Mouse (Mus musculus): ENCODE results near the gene Tmppe. TPM values are rescaled to one million over a fixed set of nuclear protein-coding genes. Genes with fewer than 3 reads are reported as not detected.
"Not testable (repeated sequence)": the region's sequence is repeated elsewhere in the genome, so short reads cannot be mapped to it uniquely, and the experiment has no call there.

The Tmppe gene
- polyA plus RNA-seq, 1 experiment from 2014 or later: 8.7 TPM

DNA sequence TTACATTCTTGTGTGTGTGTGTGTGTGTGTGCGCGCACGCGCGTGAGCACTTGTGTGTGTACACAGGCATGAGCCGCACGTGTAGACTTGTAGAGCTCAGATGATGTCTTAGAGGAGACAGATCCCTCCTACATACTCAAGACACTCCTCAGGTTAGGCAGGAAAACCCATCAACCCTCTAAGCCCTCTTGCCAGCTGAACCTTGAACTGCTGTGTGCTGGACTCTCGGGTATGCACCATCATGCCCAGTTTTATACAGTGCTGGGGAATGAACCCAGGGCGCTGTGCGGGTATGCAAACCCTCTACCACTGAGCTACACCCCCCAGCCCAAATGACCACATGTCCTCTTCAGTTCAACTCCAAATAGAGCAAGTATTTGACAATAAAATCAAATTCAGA is 15.7 kb upstream of the Tmppe start:
- 95% methylated on average over 10 of the region's 10 CpGs for WGBS
- H3K4me1 ChIP-seq: no peaks in the 10 kb centered on the region
- no peak for ATAC-seq (ENCODE audit: low FRiP score, low read depth)

DNA sequence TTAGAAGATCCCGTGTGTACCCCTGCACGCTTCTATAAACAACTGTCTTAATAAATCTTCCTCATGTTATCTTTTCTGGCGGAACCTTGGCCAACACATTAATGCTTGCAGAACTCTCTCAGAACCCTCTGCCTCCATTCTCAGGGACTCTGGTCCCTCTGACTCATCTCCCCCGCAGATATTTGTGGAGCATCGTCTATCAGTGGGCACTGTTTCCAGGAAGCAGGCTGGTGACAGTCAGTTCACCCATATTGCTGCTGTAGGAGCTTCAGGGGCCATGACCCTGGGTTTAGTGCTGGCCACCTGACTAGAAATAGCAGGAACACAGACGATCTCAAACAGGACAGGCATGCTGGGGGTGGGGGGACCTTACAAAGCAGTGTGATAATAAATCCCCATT is 13.8 kb upstream of the Tmppe start:
- Histone ChIP-seq H3K4me3 (no peak overlapping the region), H3K4me1 (no peaks in the 10 kb centered on the region; the same call in 1 of the 2 replicates), H3K27ac (replicated peaks) (no peak overlapping the region), H3K27me3 (no peaks in the 10 kb centered on the region; the same call in 1 of the 2 replicates), H3K4me2 (replicated peaks) (no peak overlapping the region), H3K36me3 (no peaks in the 10 kb centered on the region), H3K9ac (replicated peaks) (no peak overlapping the region), H3K9me3 (no peaks in the 10 kb centered on the region)
- WGBS: 80% methylated on average over 6 of the region's 6 CpGs
- ATAC-seq (ENCODE audit: low FRiP score, low read depth): no peak

More for the DNA sequence above, 15.7 kb upstream of the Tmppe start:
- Histone ChIP-seq H3K9ac (replicated peaks) (no peak overlapping the region), H3K27me3 (no peaks in the 10 kb centered on the region), H3K4me2 (replicated peaks) (no peak overlapping the region), H3K27ac (replicated peaks) (no peak overlapping the region), H3K36me3 (no peaks in the 10 kb centered on the region), H3K4me3 (no peak overlapping the region), H3K9me3 (no peaks in the 10 kb centered on the region)

DNA sequence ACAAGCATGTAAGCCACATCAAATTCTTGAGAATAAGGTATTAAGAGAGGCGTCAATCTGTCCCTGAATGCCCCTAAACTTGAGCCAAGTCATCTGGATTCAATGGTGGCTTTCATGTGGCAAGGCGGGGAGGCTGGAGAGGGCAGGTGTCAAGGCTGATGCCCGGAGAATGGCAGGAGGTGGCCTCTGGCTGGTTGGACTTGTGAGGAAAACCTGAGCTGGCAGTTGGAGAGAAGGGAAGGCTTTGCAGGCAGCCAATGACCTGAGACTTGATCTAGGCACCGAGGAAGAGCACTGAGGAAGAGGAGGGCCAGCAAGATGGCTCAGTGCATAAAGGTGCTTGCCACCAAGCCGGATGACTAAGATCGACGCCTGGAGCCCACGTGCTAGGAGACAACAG is 12.6 kb upstream of the Tmppe start:
- Histone ChIP-seq H3K9me3 (no peaks in the 10 kb centered on the region), H3K36me3 (no peaks in the 10 kb centered on the region), H3K27ac (replicated peaks) (no peak overlapping the region), H3K4me3 (no peak overlapping the region), H3K27me3 (no peaks in the 10 kb centered on the region; the same call in 1 of the 2 replicates), H3K4me1 (no peaks in the 10 kb centered on the region; the same call in 1 of the 2 replicates), H3K4me2 (replicated peaks) (no peak overlapping the region), H3K9ac (replicated peaks) (no peak overlapping the region)
- no peak for ATAC-seq (ENCODE audit: low FRiP score, low read depth)
- 87% methylated on average over 8 of the region's 8 CpGs for WGBS

DNA sequence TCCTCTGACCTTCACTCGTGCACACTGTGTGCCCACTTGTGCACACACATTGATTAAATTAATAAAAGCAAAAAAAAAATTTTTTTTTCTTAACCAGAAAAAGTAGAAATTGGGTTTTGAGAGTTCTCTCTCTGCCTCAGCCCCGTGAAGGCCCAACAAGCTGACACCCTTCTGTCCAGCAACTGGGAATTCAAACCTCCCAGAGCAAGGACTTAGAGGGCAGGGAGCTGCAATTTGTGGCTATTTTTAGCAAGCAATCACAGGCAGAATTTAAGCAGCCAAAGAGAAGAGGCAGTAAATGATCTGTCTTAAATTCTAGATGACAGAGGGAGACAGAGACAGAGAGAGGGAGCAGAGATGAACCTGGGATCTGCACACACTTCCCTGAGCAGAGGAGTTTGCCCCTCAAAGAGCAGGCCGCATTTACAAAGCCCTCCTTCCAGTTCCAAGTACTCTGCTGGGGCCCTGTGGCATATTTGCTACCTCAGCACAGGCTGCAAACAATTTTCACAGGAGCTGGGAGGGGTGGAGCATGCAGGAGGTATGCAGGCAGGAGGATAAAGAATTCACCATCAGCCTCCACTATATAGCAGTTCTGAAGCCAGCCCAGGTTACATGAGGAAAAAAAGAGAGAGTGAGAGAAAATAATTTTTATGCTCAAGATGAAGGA is 12.1 kb upstream of the Tmppe start:
- ATAC-seq (ENCODE audit: low FRiP score, low read depth): no peak
- Histone ChIP-seq H3K27me3 (no peaks in the 10 kb centered on the region; the same call in 1 of the 2 replicates), H3K4me1 (no peaks in the 10 kb centered on the region; the same call in 1 of the 2 replicates), H3K36me3 (no peaks in the 10 kb centered on the region), H3K4me2 (replicated peaks) (no peak overlapping the region), H3K9me3 (no peaks in the 10 kb centered on the region), H3K9ac (replicated peaks) (no peak overlapping the region), H3K4me3 (no peak overlapping the region), H3K27ac (replicated peaks) (no peak overlapping the region)
- 84% methylated on average over 3 of the region's 3 CpGs for WGBS

DNA sequence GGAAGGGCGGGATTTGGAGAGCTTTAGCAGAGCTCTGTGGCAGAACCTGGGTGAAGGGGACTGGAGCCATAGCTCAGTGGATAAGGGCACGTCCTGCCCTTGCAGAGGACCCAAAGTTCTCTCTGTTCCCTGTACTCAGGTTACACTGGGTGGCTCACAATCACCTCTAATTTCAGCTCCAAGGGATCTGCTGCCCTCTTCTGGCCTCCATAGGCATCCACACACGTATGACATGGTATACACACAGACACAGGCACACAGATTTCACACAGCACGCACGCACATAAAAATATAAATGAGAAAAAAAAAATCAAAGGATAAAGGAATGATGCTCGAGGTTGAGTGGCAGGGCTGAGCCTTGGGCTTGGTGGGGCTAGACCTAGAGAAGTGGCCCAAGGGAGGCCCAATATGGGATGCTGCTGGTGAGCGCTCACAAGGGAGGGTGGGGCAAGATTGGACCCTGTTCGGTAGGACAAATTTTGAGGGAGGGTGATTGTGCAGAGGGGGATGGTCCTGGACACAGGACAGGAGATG is 11.5 kb upstream of the Tmppe start:
- ATAC-seq (ENCODE audit: low FRiP score, low read depth): no peak; the same call in 1 of the 2 replicates
- Histone ChIP-seq H3K9ac (replicated peaks) (no peak overlapping the region), H3K4me1 (no peaks in the 10 kb centered on the region; the same call in 1 of the 2 replicates), H3K9me3 (no peaks in the 10 kb centered on the region), H3K4me3 (peak overlapping the region; percentile 77), H3K36me3 (no peaks in the 10 kb centered on the region), H3K27ac (replicated peaks) (no peak overlapping the region), H3K4me2 (replicated peaks) (peak overlapping the region; percentile 94), H3K27me3 (no peaks in the 10 kb centered on the region; the same call in 1 of the 2 replicates)
- WGBS: 78% methylated on average over 8 of the region's 8 CpGs

DNA sequence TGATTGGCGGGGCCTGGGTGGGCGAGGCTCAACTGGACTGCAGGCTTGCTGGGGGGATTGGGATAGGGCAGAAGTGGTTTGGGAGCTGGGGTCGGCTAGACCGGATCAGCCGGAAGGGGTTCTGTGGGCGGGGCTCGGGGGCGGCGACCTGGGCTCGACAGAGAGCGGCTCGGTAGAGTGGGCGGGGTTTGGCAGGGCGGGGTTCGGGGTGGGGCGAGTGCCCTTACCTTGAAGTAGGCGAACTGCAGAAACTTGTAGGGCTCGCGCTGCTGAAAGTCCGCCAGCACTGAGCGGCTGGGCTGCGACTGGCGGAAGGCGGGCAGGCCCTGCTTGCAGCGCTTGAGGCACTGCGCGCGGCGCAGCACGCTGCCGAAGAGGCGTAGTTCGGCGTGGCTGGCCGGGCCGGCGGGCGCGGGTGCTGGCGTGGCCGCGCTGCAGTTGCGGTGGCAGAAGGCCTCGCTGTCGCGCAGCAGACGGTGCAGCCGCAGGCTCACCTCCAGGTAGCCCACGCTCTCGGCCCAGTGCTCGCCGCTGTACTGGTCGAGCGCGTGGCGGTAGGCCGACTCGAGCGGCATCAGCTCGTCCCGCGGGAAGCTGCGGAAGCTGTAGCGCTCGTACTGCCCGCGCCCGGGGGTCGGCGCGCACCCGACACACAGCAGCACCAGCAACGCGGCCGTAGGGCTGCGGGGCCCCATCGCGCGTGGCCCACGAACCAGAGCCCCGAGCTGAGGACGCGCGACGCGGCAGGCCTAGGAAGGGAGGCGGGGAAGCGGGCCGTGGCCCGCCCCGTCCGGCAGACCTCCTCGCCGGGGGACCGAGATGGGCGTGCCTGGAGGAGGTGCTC is 10.8 kb upstream of the Tmppe start, which contains the start of gene Crtap:
TSS of gene Crtap (minus strand) at position 771 of the 844 bp plus-strand sequence.
- Histone ChIP-seq H3K27me3 (no peaks in the 10 kb centered on the region; the same call in 1 of the 2 replicates), H3K4me1 (no peaks in the 10 kb centered on the region; the same call in 1 of the 2 replicates), H3K9me3 (no peaks in the 10 kb centered on the region), H3K4me3 (peak within 1 kb of the TSS; percentile 77), H3K27ac (replicated peaks) (peak within 1 kb of the TSS; percentile 39; the same call in 1 of the 2 replicates), H3K4me2 (replicated peaks) (peak within 1 kb of the TSS; percentile 94), H3K9ac (replicated peaks) (peak within 1 kb of the TSS; percentile 72), H3K36me3 (no peaks in the 10 kb centered on the region)
- peak; percentile 83 for ATAC-seq (ENCODE audit: low FRiP score, low read depth)
- WGBS: under 1% methylated on average over 89 of the region's 96 CpGs

DNA sequence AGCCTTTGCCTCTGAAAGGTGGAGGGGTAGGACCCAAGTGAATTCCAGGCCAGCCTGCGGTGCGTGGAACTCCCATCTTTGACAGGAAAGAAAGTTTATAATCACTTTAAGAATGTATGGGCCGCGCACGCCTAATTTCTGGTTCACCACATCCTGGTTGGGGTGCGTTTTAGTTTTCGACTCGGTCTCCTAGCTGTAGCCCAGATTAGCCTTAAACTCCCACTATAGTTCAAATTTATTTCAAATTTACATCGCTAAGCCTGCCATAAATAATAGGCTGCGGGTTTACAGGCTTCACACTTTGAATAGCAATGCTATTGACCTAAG is 10.2 kb upstream of the Tmppe start:
- Histone ChIP-seq H3K4me1 (no peaks in the 10 kb centered on the region; the same call in 1 of the 2 replicates), H3K27me3 (no peaks in the 10 kb centered on the region; the same call in 1 of the 2 replicates), H3K9ac (replicated peaks) (peak overlapping the region; percentile 72), H3K27ac (replicated peaks) (0 out of 2 replicates have a peak overlapping the region, but pooled peaks have one; percentile 39), H3K4me3 (peak overlapping the region; percentile 77), H3K4me2 (replicated peaks) (peak overlapping the region; percentile 94), H3K9me3 (no peaks in the 10 kb centered on the region), H3K36me3 (no peaks in the 10 kb centered on the region)
- ATAC-seq (ENCODE audit: low FRiP score, low read depth): no peak
- WGBS: 5% methylated on average over 10 of the region's 10 CpGs

DNA sequence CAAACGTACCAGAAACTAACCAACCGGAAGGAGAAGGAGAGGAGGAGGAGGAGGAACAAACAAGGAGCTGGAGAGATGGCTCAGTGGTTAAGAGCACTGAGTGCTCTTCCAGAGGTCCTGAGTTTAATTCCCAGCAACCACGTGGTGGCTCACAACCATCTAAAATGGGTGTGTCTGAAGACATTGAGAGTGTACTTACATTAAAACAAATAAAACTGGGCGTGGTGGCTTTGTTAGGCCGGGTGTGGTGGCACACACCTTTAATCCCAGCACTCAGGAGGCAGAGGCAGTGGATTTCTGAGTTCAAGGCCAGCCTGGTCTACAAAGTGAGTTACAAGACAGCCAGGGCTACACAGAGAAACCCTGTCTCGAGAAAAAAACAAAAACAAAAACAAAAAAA is 6.8 kb upstream of the Tmppe start:
- H3K27me3 ChIP-seq; H3K27ac ChIP-seq (replicated peaks); ATAC-seq (ENCODE audit: low FRiP score, low read depth); H3K4me2 ChIP-seq (replicated peaks); H3K9me3 ChIP-seq; H3K9ac ChIP-seq (replicated peaks); H3K4me3 ChIP-seq; H3K36me3 ChIP-seq; H3K4me1 ChIP-seq: not testable (repeated sequence)
- WGBS: 68% methylated on average over 6 of the region's 6 CpGs

DNA sequence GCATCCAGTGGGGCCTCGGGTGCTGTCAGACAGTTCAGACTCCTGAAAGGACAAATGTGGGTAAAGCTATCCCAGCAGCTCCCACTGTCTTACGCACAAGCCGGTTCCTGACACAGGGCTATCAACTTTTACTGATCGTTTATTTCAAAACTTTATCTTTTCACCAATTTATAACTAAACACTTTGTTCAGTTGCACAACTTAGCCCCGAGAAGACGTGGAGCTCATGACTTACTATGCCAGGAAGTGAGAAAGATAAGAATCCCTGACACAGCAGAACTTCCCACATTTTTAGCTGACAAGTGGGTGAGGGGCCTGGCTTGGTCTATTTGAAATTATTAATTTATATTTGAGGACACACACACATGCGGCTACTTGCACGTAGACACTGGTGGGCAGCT is 6.2 kb upstream of the Tmppe start:
- Histone ChIP-seq H3K4me1 (no peaks in the 10 kb centered on the region; the same call in 1 of the 2 replicates), H3K36me3 (no peaks in the 10 kb centered on the region), H3K27me3 (no peaks in the 10 kb centered on the region; the same call in 1 of the 2 replicates), H3K27ac (replicated peaks) (no peak overlapping the region), H3K4me3 (no peak overlapping the region), H3K9me3 (no peaks in the 10 kb centered on the region), H3K9ac (replicated peaks) (no peak overlapping the region), H3K4me2 (replicated peaks) (no peak overlapping the region)
- ATAC-seq (ENCODE audit: low FRiP score, low read depth): no peak
- WGBS: 91% methylated on average over 8 of the region's 8 CpGs

DNA sequence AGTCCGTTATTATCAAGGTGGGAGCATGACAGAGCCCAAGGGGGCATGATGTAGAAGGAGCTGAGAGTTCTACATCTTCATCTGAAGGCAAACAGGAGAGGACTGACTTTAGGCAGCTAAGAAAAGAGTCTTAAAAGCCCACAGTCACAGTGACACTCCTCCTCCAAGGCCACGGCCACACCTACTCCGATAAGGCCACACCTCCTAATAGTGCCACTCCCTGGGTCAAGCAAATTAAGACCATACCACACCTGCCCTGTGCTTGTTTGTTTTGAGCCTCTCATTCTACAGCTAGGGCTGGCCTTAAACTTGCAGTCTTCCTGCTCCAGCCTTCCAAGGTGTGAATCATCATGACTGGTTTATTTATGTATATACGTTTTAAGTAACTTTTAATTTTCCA is 5.6 kb upstream of the Tmppe start:
- no peaks in the 10 kb centered on the region for H3K9me3 ChIP-seq
- ATAC-seq (ENCODE audit: low FRiP score, low read depth): no peak
- no peak overlapping the region for H3K27ac ChIP-seq (replicated peaks)
- no peaks in the 10 kb centered on the region; the same call in 1 of the 2 replicates for H3K27me3 ChIP-seq
- H3K36me3 ChIP-seq: no peaks in the 10 kb centered on the region
- no peaks in the 10 kb centered on the region; the same call in 1 of the 2 replicates for H3K4me1 ChIP-seq
- H3K4me3 ChIP-seq: no peak overlapping the region
- no peak overlapping the region for H3K9ac ChIP-seq (replicated peaks)
- H3K4me2 ChIP-seq (replicated peaks): no peak overlapping the region
- 90% methylated on average over 4 of the region's 4 CpGs for WGBS

DNA sequence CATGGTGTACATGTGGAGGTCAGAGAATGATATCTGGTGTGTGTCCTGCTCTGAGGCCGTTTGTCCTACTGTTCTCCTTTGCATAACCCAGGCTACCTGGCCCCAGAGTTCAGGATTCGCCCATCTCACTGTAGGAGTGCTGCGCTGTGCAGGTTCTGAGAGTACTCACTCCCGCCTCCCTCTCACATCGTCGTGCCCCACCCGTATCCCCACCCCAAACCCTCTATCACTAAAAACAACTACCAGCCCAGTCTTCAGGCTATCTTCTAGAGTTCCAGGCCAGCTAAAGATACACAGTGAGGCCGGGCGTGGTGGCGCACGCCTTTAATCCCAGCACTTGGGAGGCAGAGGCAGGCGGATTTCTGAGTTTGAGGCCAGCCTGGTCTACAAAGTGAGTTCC is 1.2 kb upstream of the Tmppe start:
- Histone ChIP-seq H3K9ac (replicated peaks) (no peak overlapping the region), H3K36me3 (peaks cover 7% of the 10 kb centered on the region), H3K4me2 (replicated peaks) (no peak overlapping the region), H3K27me3 (no peaks in the 10 kb centered on the region), H3K4me1 (peaks cover 11% of the 10 kb centered on the region), H3K27ac (replicated peaks) (no peak overlapping the region), H3K4me3 (no peak overlapping the region), H3K9me3 (no peaks in the 10 kb centered on the region)
- WGBS: 87% methylated on average over 12 of the region's 12 CpGs
- no peak for ATAC-seq (ENCODE audit: low FRiP score, low read depth)

DNA sequence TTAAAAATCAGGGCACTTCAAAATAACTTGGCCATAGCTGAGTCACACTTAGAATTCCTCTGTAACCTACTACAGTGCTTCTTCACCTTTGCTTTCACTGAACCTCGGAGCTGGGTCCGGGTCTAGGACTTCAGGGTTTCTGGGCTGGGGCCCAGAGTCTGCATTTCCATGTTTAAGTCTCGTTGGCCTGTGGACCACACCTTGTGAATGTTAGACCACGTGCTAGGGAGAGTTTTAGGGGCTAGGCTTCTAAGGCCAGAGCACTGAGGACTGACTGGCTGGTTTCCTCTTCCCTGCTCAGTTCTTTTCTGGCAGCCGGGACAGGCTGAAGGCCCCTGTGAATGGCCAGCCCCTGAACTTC is 337 bp upstream of the Tmppe start:
- H3K36me3 ChIP-seq: peaks cover 16% of the 10 kb centered on the region
- H3K4me3 ChIP-seq: peak overlapping the region; percentile 81
- H3K9ac ChIP-seq (replicated peaks): peak overlapping the region; percentile 80; the same call in 1 of the 2 replicates
- no peaks in the 10 kb centered on the region for H3K27me3 ChIP-seq
- H3K4me2 ChIP-seq (replicated peaks): peak overlapping the region; percentile 80
- H3K9me3 ChIP-seq: 0 out of 2 replicates have a peak, but pooled peaks cover 6% of the 10 kb centered on the region
- H3K4me1 ChIP-seq: peaks cover 11% of the 10 kb centered on the region
- WGBS: 18% methylated on average over 5 of the region's 5 CpGs
- peak overlapping the region; percentile 78 for H3K27ac ChIP-seq (replicated peaks)
- ATAC-seq (ENCODE audit: low FRiP score, low read depth): no peak
